8 mouse cellular contexts compared by ENCODE assay signal in genomic region chr19:60757099-60757785, GRCm38 (mm10). TPM values are rescaled to one million over a fixed set of nuclear protein-coding genes. Genes with fewer than 3 reads are reported as not detected.
DNase-seq lines count a peak whose midpoint lies in the region; ATAC-seq and TF ChIP-seq lines count a peak whose summit lies in the region.

No protein-coding gene starts in this region.

- H3K4me3 ChIP-seq in heart, embryonic 15.5 days = peak overlapping the region; percentile 85
- H3K4me3 ChIP-seq in ES-E14 (ENCODE audit: insufficient read depth in 1 of 2, low read depth in 1 of 2, low read length in 2 of 2, poor library complexity in 1 of 2, severe bottlenecking in 1 of 2) = peak overlapping the region; percentile 70 to 88
- H3K4me3 ChIP-seq in forebrain, embryonic 16.5 days (replicated peaks; ENCODE audit: low read length) = peak overlapping the region; percentile 85
- H3K4me3 ChIP-seq in macrophage (ENCODE audit: inconsistent target) = peak overlapping the region; percentile 11; the same call in 1 of the 2 replicates

- H3K27ac ChIP-seq in heart, embryonic 15.5 days = no peak overlapping the region
- 0 out of 2 replicates have a peak overlapping the region, but pooled peaks have one; percentile 1 for H3K27ac ChIP-seq in ES-E14 (ENCODE audit: insufficient read depth, low read depth, low read length, poor library complexity, severe bottlenecking)
- peak overlapping the region; percentile 88 for H3K27ac ChIP-seq in forebrain, embryonic 16.5 days (ENCODE audit: low read length)
- H3K27ac ChIP-seq in macrophage = no peak overlapping the region

- peak overlapping the region; percentile 63 for H3K9ac ChIP-seq in heart, embryonic 15.5 days
- H3K9ac ChIP-seq in ES-E14 (ENCODE audit: insufficient read depth, low read depth, low read length, poor library complexity, severe bottlenecking) = peak overlapping the region; percentile 84
- peak overlapping the region; percentile 89 for H3K9ac ChIP-seq in forebrain, embryonic 16.5 days (replicated peaks; ENCODE audit: low read depth, low read length)

- intact Hi-C loops in heart, postnatal 25 days (cut with DNase I) = no loop called here

- H3K4me2 ChIP-seq in heart, embryonic 15.5 days = peak overlapping the region; percentile 100
- peak overlapping the region; percentile 98 for H3K4me2 ChIP-seq in forebrain, embryonic 16.5 days (ENCODE audit: low read length)

- in situ Hi-C loops in ES-E14 (cut with MboI; ENCODE audit: low sequenced_read_pairs in 2 of 2, unreplicated experiment in 2 of 2) = no loop called here

- no peaks in the 10 kb centered on the region for H3K79me2 ChIP-seq in macrophage (ENCODE audit: inconsistent target)

- peaks cover 10% of the 10 kb centered on the region; the same call in 1 of the 2 replicates for H3K27me3 ChIP-seq in heart, embryonic 15.5 days
- no peaks in the 10 kb centered on the region for H3K27me3 ChIP-seq in forebrain, embryonic 16.5 days (replicated peaks; ENCODE audit: control insufficient read depth, insufficient read depth, low read length)

- H3K4me1 ChIP-seq in heart, embryonic 15.5 days (replicated peaks) = peaks cover 12% of the 10 kb centered on the region
- no peaks in the 10 kb centered on the region for H3K4me1 ChIP-seq in ES-E14 (ENCODE audit: control insufficient read depth in 2 of 2, insufficient read depth in 2 of 2, low read length in 2 of 2, poor library complexity in 1 of 2)
- H3K4me1 ChIP-seq in forebrain, embryonic 16.5 days (replicated peaks; ENCODE audit: control insufficient read depth, insufficient read depth, low read length) = peaks cover 12% of the 10 kb centered on the region

- no peak for ATAC-seq in heart, embryonic 15.5 days (replicated peaks; ENCODE audit: insufficient number of reproducible peaks, insufficient read depth, low FRiP score, low read depth)
- no peak for ATAC-seq in forebrain, embryonic 16.5 days

- 7% methylated on average over 25 of the region's 25 CpGs for WGBS in heart, embryonic 15.5 days
- 5% methylated on average over 25 of the region's 25 CpGs for WGBS in forebrain, embryonic 16.5 days
- WGBS in macrophage (ENCODE audit: missing documents) = 11% methylated on average over 25 of the region's 25 CpGs

- no peak for DNase-seq in heart, postnatal 25 days (ENCODE audit: low spot score)
- no peak for DNase-seq in ES-E14 (ENCODE audit: low read depth, low spot score)
- no peak for DNase-seq in frontal cortex, postnatal 10 days (ENCODE audit: low spot score in 2 of 2)
- DNase-seq in gastrocnemius, adult 8-10 months (ENCODE audit: low spot score in 2 of 2) = no peak
- no peak for DNase-seq in spleen, postnatal 10 days (ENCODE audit: low spot score in 2 of 2)

- H3K36me3 ChIP-seq in heart, embryonic 15.5 days = peaks cover 16% of the 10 kb centered on the region
- peaks cover 3% of the 10 kb centered on the region; the same call in 1 of the 2 replicates for H3K36me3 ChIP-seq in ES-E14 (ENCODE audit: control insufficient read depth, insufficient read depth, low read length, poor library complexity, severe bottlenecking)
- H3K36me3 ChIP-seq in forebrain, embryonic 16.5 days (ENCODE audit: control insufficient read depth, insufficient read depth) = 0 out of 2 replicates have a peak, but pooled peaks cover 2% of the 10 kb centered on the region
- 0 out of 2 replicates have a peak, but pooled peaks cover 4% of the 10 kb centered on the region for H3K36me3 ChIP-seq in macrophage (ENCODE audit: inconsistent target)

- H3K9me3 ChIP-seq in heart, embryonic 15.5 days (replicated peaks) = no peaks in the 10 kb centered on the region
- H3K9me3 ChIP-seq in ES-E14 (ENCODE audit: control insufficient read depth, insufficient read depth, low read depth, low read length) = no peaks in the 10 kb centered on the region
- H3K9me3 ChIP-seq in forebrain, embryonic 16.5 days (ENCODE audit: control insufficient read depth, low read length) = no peaks in the 10 kb centered on the region

TF ChIP-seq in ES-E14, 5 proteins besides CTCF, POLR2A, EP300 and RAD21:
- peak; percentile 40; the same call in 1 of the 2 replicates for TF ChIP-seq CHD2 (IDR thresholded peaks at IDR 0.05; ENCODE audit: low read depth, low read length)
- TF ChIP-seq MAFK (IDR thresholded peaks at IDR 0.05; ENCODE audit: insufficient read depth, low read depth, low read length) = no peak

RNA-seq across cellular contexts. Expression of gene Nanos1, which starts 1.5 kb away (rescaled TPM):
- 0.83 and 0.96 TPM in 2 replicates for polyA plus RNA-seq in heart, embryonic 15.5 days (2015; fragmentation: Nextera tagmentation; extraction: Ambion mirVana)
- total RNA-seq in heart, postnatal 25 days (2021) = under 1 TPM; 0.11 to 0.29 TPM
- 5.4 and 6.9 TPM in 2 replicates for total RNA-seq in ES-E14 (2012; rRNA removed)
- polyA plus RNA-seq in forebrain, embryonic 16.5 days (2015; fragmentation: Nextera tagmentation; extraction: Ambion mirVana) = 11.5 and 13.0 TPM in 2 replicates
- under 1 TPM in 5 of 26 experiments, not detected in 21; 0.16 to 0.57 (median 0.35) TPM for total RNA-seq in macrophage (2018; cell fraction: chromatin; rRNA removed)
- total RNA-seq in macrophage (2018; cell fraction: cytosol; rRNA removed) = under 1 TPM; 0.03 to 0.68 (median 0.24) TPM
- total RNA-seq in macrophage (2018; cell fraction: nucleus; rRNA removed) = 1 to 10 TPM in 1 of 26 experiments, under 1 TPM in 9, not detected in 16; 0.14 to 4.4 (median 0.38) TPM
- 0.25 to 8.6 TPM (median 0.67 TPM) in 3 replicates for polyA plus RNA-seq in macrophage (2018)
- under 1 TPM in 1 of 4 experiments, not detected in 3; 0.11 TPM for total RNA-seq in gastrocnemius, adult 8-10 months (2022)

RNA-seq across cellular contexts. Expression of gene Eif3a, which starts 33.2 kb away (rescaled TPM):
- polyA plus RNA-seq in heart, embryonic 15.5 days (2015; fragmentation: Nextera tagmentation; extraction: Ambion mirVana) = 95.0 and 103 TPM in 2 replicates
- 100 to 1,000 TPM; 103 to 106 TPM for total RNA-seq in heart, postnatal 25 days (2021)
- total RNA-seq in ES-E14 (2012; rRNA removed) = 234 and 237 TPM in 2 replicates
- polyA plus RNA-seq in forebrain, embryonic 16.5 days (2015; fragmentation: Nextera tagmentation; extraction: Ambion mirVana) = 123 and 125 TPM in 2 replicates
- 100 to 1,000 TPM; 237 to 601 (median 395) TPM for total RNA-seq in macrophage (2018; cell fraction: chromatin; rRNA removed)
- 100 to 1,000 TPM; 124 to 245 (median 178) TPM for total RNA-seq in macrophage (2018; cell fraction: cytosol; rRNA removed)
- 100 to 1,000 TPM; 253 to 531 (median 300) TPM for total RNA-seq in macrophage (2018; cell fraction: nucleus; rRNA removed)
- polyA plus RNA-seq in macrophage (2018) = 151 to 321 TPM (median 247 TPM) in 3 replicates
- total RNA-seq in gastrocnemius, adult 8-10 months (2022) = 10 to 100 TPM; 73.2 to 97.8 (median 91.5) TPM

RNA-seq across cellular contexts. Expression of gene Fam45a, which starts 54.1 kb away (rescaled TPM):
- 19.7 and 19.9 TPM in 2 replicates for polyA plus RNA-seq in heart, embryonic 15.5 days (2015; fragmentation: Nextera tagmentation; extraction: Ambion mirVana)
- total RNA-seq in heart, postnatal 25 days (2021) = 10 to 100 TPM; 15.5 to 17.6 TPM
- total RNA-seq in ES-E14 (2012; rRNA removed) = 15.6 and 17.0 TPM in 2 replicates
- polyA plus RNA-seq in forebrain, embryonic 16.5 days (2015; fragmentation: Nextera tagmentation; extraction: Ambion mirVana) = 42.9 and 43.6 TPM in 2 replicates
- total RNA-seq in macrophage (2018; cell fraction: chromatin; rRNA removed) = 10 to 100 TPM in 24 of 26 experiments, 1 to 10 TPM in 2; 5.5 to 73.2 (median 44.0) TPM
- 10 to 100 TPM; 20.2 to 35.7 (median 30.4) TPM for total RNA-seq in macrophage (2018; cell fraction: cytosol; rRNA removed)
- total RNA-seq in macrophage (2018; cell fraction: nucleus; rRNA removed) = 10 to 100 TPM in 25 of 26 experiments, 1 to 10 TPM in 1; 8.7 to 73.1 (median 30.2) TPM
- 32.6 to 59.1 TPM (median 48.3 TPM) in 3 replicates for polyA plus RNA-seq in macrophage (2018)
- total RNA-seq in gastrocnemius, adult 8-10 months (2022) = 10 to 100 TPM in 1 of 4 experiments, 1 to 10 TPM in 3; 7.8 to 10.3 (median 9.5) TPM

Comparison
In these comparisons a context has a peak if more than half of its experiments do, and no peak if none do; other contexts are left out.
1. H3K27ac ChIP-seq: peak in ES-E14 (single experiment) and forebrain, embryonic 16.5 days (single experiment); none in heart, embryonic 15.5 days (single experiment) and macrophage (single experiment).
2. H3K4me3 ChIP-seq: peak in every context shown above with its lines; median percentile 85 in heart, embryonic 15.5 days; 85 in forebrain, embryonic 16.5 days; 79 in ES-E14; 11 in macrophage.
3. Peak in every context shown above with its lines, with median percentiles within 50 percentile points of each other: H3K9ac ChIP-seq.